Mouse (Mus musculus) stomach, adult 2 months (tissue): ENCODE results near the gene Arl8b. TPM values are rescaled to one million over a fixed set of nuclear protein-coding genes. Genes with fewer than 3 reads are reported as not detected.

ENCODE experiments used
- polyA plus RNA-seq: library from polyadenylated mRNA; depleted of rRNA; stranded (reverse); fragments of >200 nt; gene quantifications from 2 replicates; pipeline ENCODE4 v1.2.3, GENCODE M21; 2012; rRNA removed

Arl8b gene
- polyA plus RNA-seq = 3.8 and 5.8 TPM in 2 replicates

GRCm38 (mm10) chr6:108782526-108783183 lies at the start of gene Arl8b:
TSS of gene Arl8b (plus strand) at chr6:108783099.

GRCm38 (mm10) chr6:108828234-108828868 lies 45.5 kb downstream of the Arl8b start, which contains the start of gene Edem1:
TSS of gene Edem1 (plus strand) at chr6:108828641.

Other genes with a start within 250 kb of the Arl8b start
- gene Bhlhe40, start 122.5 kb upstream of the Arl8b start, polyA plus RNA-seq = 8.8 and 10.1 TPM in 2 replicates
- 15.2 and 17.5 TPM in 2 replicates for gene Edem1, start 45.5 kb downstream of the Arl8b start, polyA plus RNA-seq